Mouse (Mus musculus): ENCODE measurements at regions not wholly inside any gene's neighbourhood (a gene's known extent, or its start where the extent isn't known, plus 50 kb on each side); places are given as distances from the start of the nearest gene placed in this dataset.

- DNase-seq (ENCODE audit: low read depth, low spot score): no peak
These were observed 210.9 kb downstream of the Lrig3 start for GRCm38 (mm10) chr10:126176759-126177473.

GRCm38 (mm10) chr10:126182386-126182785, 216.4 kb downstream of the Lrig3 start:
- DNase-seq (ENCODE audit: low read depth, low spot score): no peak

- DNase-seq (ENCODE audit: low read depth, low spot score): no peak
These were observed 218.0 kb downstream of the Lrig3 start for GRCm38 (mm10) chr10:126183961-126184360.

- no peak for DNase-seq (ENCODE audit: low read depth, low spot score)
These were observed 219.4 kb downstream of the Lrig3 start for GRCm38 (mm10) chr10:126185410-126185809.

GRCm38 (mm10) chr10:126186086-126186485, 220.1 kb downstream of the Lrig3 start:
- DNase-seq (ENCODE audit: low read depth, low spot score): no peak

GRCm38 (mm10) chr10:126189001-126189400, 223.0 kb downstream of the Lrig3 start:
- DNase-seq (ENCODE audit: low read depth, low spot score): no peak
